ENCODE assay signal across 7 mouse cellular contexts in genomic region chr9:71215248-71216035, GRCm38 (mm10). TPM values are rescaled to one million over a fixed set of nuclear protein-coding genes. Genes with fewer than 3 reads are reported as not detected.
DNase-seq lines count a peak whose midpoint lies in the region; ATAC-seq and TF ChIP-seq lines count a peak whose summit lies in the region.

Aldh1a2 (plus strand) TSS chr9:71215789.

- WGBS in hindbrain, embryonic 13.5 days = 1% methylated on average over 87 of the region's 97 CpGs
- under 1% methylated on average over 52 of the region's 97 CpGs for WGBS in limb, embryonic 14.5 days
- WGBS in midbrain, embryonic 14.5 days = 1% methylated on average over 96 of the region's 97 CpGs
- under 1% methylated on average over 82 of the region's 97 CpGs for WGBS in stomach, embryonic 14.5 days

- no peak for TF ChIP-seq POLR2A in limb, embryonic 14.5 days (IDR thresholded peaks at IDR 0.05; ENCODE audit: borderline replicate concordance, extremely low read depth, insufficient read depth, insufficient read length)

- no peak within 1 kb of the TSS for H3K27ac ChIP-seq in ES-E14 (ENCODE audit: insufficient read depth, low read depth, low read length, poor library complexity, severe bottlenecking)
- H3K27ac ChIP-seq in gastrocnemius, adult 2 months = peak within 1 kb of the TSS; percentile 1; the same call in 1 of the 2 replicates
- no peak within 1 kb of the TSS for H3K27ac ChIP-seq in hindbrain, embryonic 13.5 days
- H3K27ac ChIP-seq in limb, embryonic 14.5 days (replicated peaks; ENCODE audit: low read depth, low read length) = no peak within 1 kb of the TSS
- no peak within 1 kb of the TSS for H3K27ac ChIP-seq in midbrain, embryonic 14.5 days (replicated peaks; ENCODE audit: low read depth, low read length)
- H3K27ac ChIP-seq in stomach, embryonic 14.5 days (ENCODE audit: low read length) = no peak within 1 kb of the TSS

- H3K9ac ChIP-seq in ES-E14 (ENCODE audit: insufficient read depth, low read depth, low read length, poor library complexity, severe bottlenecking) = peak within 1 kb of the TSS; percentile 57
- peak within 1 kb of the TSS; percentile 49; the same call in 1 of the 2 replicates for H3K9ac ChIP-seq in hindbrain, embryonic 13.5 days
- peak within 1 kb of the TSS; percentile 44 for H3K9ac ChIP-seq in limb, embryonic 14.5 days (ENCODE audit: low read depth, low read length, severe bottlenecking)
- peak within 1 kb of the TSS; percentile 6; the same call in 1 of the 2 replicates for H3K9ac ChIP-seq in midbrain, embryonic 14.5 days (replicated peaks; ENCODE audit: low read length)
- H3K9ac ChIP-seq in stomach, embryonic 14.5 days (replicated peaks; ENCODE audit: low read depth, low read length) = peak within 1 kb of the TSS; percentile 52; the same call in 1 of the 2 replicates

- TF ChIP-seq CTCF in gastrocnemius, adult 2 months (IDR thresholded peaks at IDR 0.05) = peak; percentile 71

- no peaks in the 10 kb centered on the region for H3K36me3 ChIP-seq in ES-E14 (ENCODE audit: control insufficient read depth, insufficient read depth, low read length, poor library complexity, severe bottlenecking)
- H3K36me3 ChIP-seq in hindbrain, embryonic 13.5 days = no peaks in the 10 kb centered on the region
- no peaks in the 10 kb centered on the region for H3K36me3 ChIP-seq in limb, embryonic 14.5 days (ENCODE audit: control insufficient read depth, insufficient read depth, low read length)
- no peaks in the 10 kb centered on the region for H3K36me3 ChIP-seq in midbrain, embryonic 14.5 days (ENCODE audit: control insufficient read depth, insufficient read depth, low read length)
- no peaks in the 10 kb centered on the region for H3K36me3 ChIP-seq in stomach, embryonic 14.5 days (ENCODE audit: control insufficient read depth, insufficient read depth, low read length)

- in situ Hi-C loops in ES-E14 (cut with MboI; ENCODE audit: low sequenced_read_pairs in 2 of 2, unreplicated experiment in 2 of 2) = no loop called here

- peak; percentile 59 for ATAC-seq in hindbrain, embryonic 13.5 days (ENCODE audit: low FRiP score)
- ATAC-seq in limb, embryonic 14.5 days (ENCODE audit: low FRiP score, low read depth) = peak; percentile 77
- no peak for ATAC-seq in midbrain, embryonic 14.5 days (ENCODE audit: low FRiP score, low TSS enrichment)
- ATAC-seq in stomach, embryonic 14.5 days (ENCODE audit: insufficient number of reproducible peaks, insufficient read depth, low FRiP score, low read depth) = peak; percentile 85

- H3K4me1 ChIP-seq in ES-E14 (ENCODE audit: control insufficient read depth in 2 of 2, insufficient read depth in 2 of 2, low read length in 2 of 2, poor library complexity in 1 of 2) = no peaks in the 10 kb centered on the region
- peaks cover 16% of the 10 kb centered on the region for H3K4me1 ChIP-seq in hindbrain, embryonic 13.5 days (replicated peaks)
- H3K4me1 ChIP-seq in limb, embryonic 14.5 days (ENCODE audit: control insufficient read depth, insufficient read depth, low read length) = peaks cover 6% of the 10 kb centered on the region; the same call in 1 of the 2 replicates
- peaks cover 10% of the 10 kb centered on the region for H3K4me1 ChIP-seq in midbrain, embryonic 14.5 days (ENCODE audit: control insufficient read depth, insufficient read depth, low read length)
- H3K4me1 ChIP-seq in stomach, embryonic 14.5 days (ENCODE audit: control insufficient read depth, insufficient read depth, low read length) = peaks cover 5% of the 10 kb centered on the region; the same call in 1 of the 2 replicates

- peak within 1 kb of the TSS; percentile 68 to 70 for H3K4me3 ChIP-seq in ES-E14 (ENCODE audit: insufficient read depth in 1 of 2, low read depth in 1 of 2, low read length in 2 of 2, poor library complexity in 1 of 2, severe bottlenecking in 1 of 2)
- peak within 1 kb of the TSS; percentile 71 for H3K4me3 ChIP-seq in gastrocnemius, adult 2 months
- H3K4me3 ChIP-seq in hindbrain, embryonic 13.5 days = peak within 1 kb of the TSS; percentile 40
- H3K4me3 ChIP-seq in limb, embryonic 14.5 days (replicated peaks; ENCODE audit: low read length) = peak within 1 kb of the TSS; percentile 45
- H3K4me3 ChIP-seq in midbrain, embryonic 14.5 days (replicated peaks; ENCODE audit: low read depth, low read length) = peak within 1 kb of the TSS; percentile 39
- peak within 1 kb of the TSS; percentile 53 for H3K4me3 ChIP-seq in stomach, embryonic 14.5 days (ENCODE audit: low read depth, low read length)

- peak; percentile 59 for DNase-seq in ES-E14 (ENCODE audit: low read depth, low spot score)
- DNase-seq in adrenal gland, postnatal 36 days = peak; percentile 85 to 90
- DNase-seq in gastrocnemius, adult 2 months = peak; percentile 84
- DNase-seq in limb, embryonic 14.5 days (ENCODE audit: low spot score) = peak; percentile 60
- DNase-seq in midbrain, embryonic 14.5 days = peak; percentile 78

- intact Hi-C loops in gastrocnemius, adult 2 months (cut with DNase I) = loop anchor here (10.0 kb wide), 2 partner anchors 229 to 409 kb away; no protein-coding TSS in a partner anchor

- H3K27me3 ChIP-seq in hindbrain, embryonic 13.5 days = peaks cover 72% of the 10 kb centered on the region
- peaks cover 68% of the 10 kb centered on the region for H3K27me3 ChIP-seq in limb, embryonic 14.5 days (ENCODE audit: control insufficient read depth, insufficient read depth, low read length)
- H3K27me3 ChIP-seq in midbrain, embryonic 14.5 days (ENCODE audit: control insufficient read depth, insufficient read depth, low read length) = peaks cover 52% of the 10 kb centered on the region
- H3K27me3 ChIP-seq in stomach, embryonic 14.5 days (ENCODE audit: control insufficient read depth, insufficient read depth, low read length) = no peaks in the 10 kb centered on the region

- no peaks in the 10 kb centered on the region for H3K9me3 ChIP-seq in ES-E14 (ENCODE audit: control insufficient read depth, insufficient read depth, low read depth, low read length)
- no peaks in the 10 kb centered on the region for H3K9me3 ChIP-seq in hindbrain, embryonic 13.5 days
- no peaks in the 10 kb centered on the region for H3K9me3 ChIP-seq in limb, embryonic 14.5 days (ENCODE audit: control insufficient read depth, low read length)
- H3K9me3 ChIP-seq in midbrain, embryonic 14.5 days (ENCODE audit: control insufficient read depth, low read length) = no peaks in the 10 kb centered on the region
- H3K9me3 ChIP-seq in stomach, embryonic 14.5 days (ENCODE audit: control insufficient read depth, low read depth, low read length) = no peaks in the 10 kb centered on the region

- H3K4me2 ChIP-seq in hindbrain, embryonic 13.5 days = peak within 1 kb of the TSS; percentile 61
- peak within 1 kb of the TSS; percentile 69 for H3K4me2 ChIP-seq in limb, embryonic 14.5 days (replicated peaks; ENCODE audit: low read depth, low read length, severe bottlenecking)
- peak within 1 kb of the TSS; percentile 62 for H3K4me2 ChIP-seq in midbrain, embryonic 14.5 days (ENCODE audit: low read length)
- H3K4me2 ChIP-seq in stomach, embryonic 14.5 days (replicated peaks; ENCODE audit: low read depth, low read length) = peak within 1 kb of the TSS; percentile 76

TF ChIP-seq in ES-E14, 5 proteins besides CTCF, POLR2A, EP300 and RAD21:
- no peak for TF ChIP-seq ZC3H11A (IDR thresholded peaks at IDR 0.05; ENCODE audit: borderline replicate concordance, low read depth, low read length)
- 0 out of 2 replicates have a peak, but pooled peaks have one; percentile 24 for TF ChIP-seq HCFC1 (IDR thresholded peaks at IDR 0.05; ENCODE audit: borderline replicate concordance, insufficient read depth, low read length)
- TF ChIP-seq CHD2 (IDR thresholded peaks at IDR 0.05; ENCODE audit: low read depth, low read length) = no peak
- no peak for TF ChIP-seq ZNF384 (IDR thresholded peaks at IDR 0.05; ENCODE audit: low read depth, low read length)
- TF ChIP-seq MAFK (IDR thresholded peaks at IDR 0.05; ENCODE audit: insufficient read depth, low read depth, low read length) = no peak

RNA-seq across cellular contexts. Expression of gene Aldh1a2, which starts in this region (rescaled TPM):
- 1.0 and 1.5 TPM in 2 replicates for total RNA-seq in ES-E14 (2012; rRNA removed)
- 10 to 100 TPM; 65.6 to 79.0 TPM for total RNA-seq in adrenal gland, postnatal 36 days (2021)
- 1 to 10 TPM; 2.9 to 3.2 TPM for total RNA-seq in gastrocnemius, adult 2 months (2021)
- 33.3 and 40.4 TPM in 2 replicates for polyA plus RNA-seq in hindbrain, embryonic 13.5 days (2015; fragmentation: Nextera tagmentation; extraction: Ambion mirVana)
- 16.3 and 20.1 TPM in 2 replicates for polyA plus RNA-seq in limb, embryonic 14.5 days (2012; rRNA removed)
- polyA plus RNA-seq in limb, embryonic 14.5 days (2014; fragmentation: Nextera tagmentation; extraction: Ambion mirVana) = 14.2 and 14.8 TPM in 2 replicates
- 0.36 and 16.0 TPM in 2 replicates for polyA plus RNA-seq in midbrain, embryonic 14.5 days (2014; fragmentation: Nextera tagmentation; extraction: Ambion mirVana)
- polyA plus RNA-seq in stomach, embryonic 14.5 days (2014; fragmentation: Nextera tagmentation; extraction: Ambion mirVana) = 96.1 and 102 TPM in 2 replicates

Comparison
In these comparisons a context has a peak if more than half of its experiments do, and no peak if none do; other contexts are left out.
1. RNA of gene Aldh1a2 (total RNA-seq): 65.6 to 79.0 TPM in adrenal gland, postnatal 36 days; 2.9 to 3.2 TPM in gastrocnemius, adult 2 months and 1.0 to 1.5 TPM in ES-E14; every median in the first group is over 10 times any median in the second.
2. H3K9ac ChIP-seq: peak in every context shown above with its lines; median percentile 57 in ES-E14; 52 in stomach, embryonic 14.5 days; 49 in hindbrain, embryonic 13.5 days; 44 in limb, embryonic 14.5 days; 6 in midbrain, embryonic 14.5 days.
3. Peak in every context shown above with its lines, with median percentiles within 50 percentile points of each other: DNase-seq, H3K4me3 ChIP-seq and H3K4me2 ChIP-seq.